Mouse (Mus musculus) T-cell, adult 2 months (primary cell): ENCODE results near the gene Elavl3.
"Not testable (repeated sequence)": the region's sequence is repeated elsewhere in the genome, so short reads cannot be mapped to it uniquely, and the experiment has no call there.

Experiments used
- DNase-seq: peaks from one replicate; pipeline ENCODE4 v3.0.0; 2022; ENCODE audit warnings: low spot score

Gene Elavl3

GRCm38 (mm10) chr9:22051958-22052254 is at the start of gene Elavl3:
Elavl3 (minus strand) TSS chr9:22052023.
- no peak for DNase-seq

DNA sequence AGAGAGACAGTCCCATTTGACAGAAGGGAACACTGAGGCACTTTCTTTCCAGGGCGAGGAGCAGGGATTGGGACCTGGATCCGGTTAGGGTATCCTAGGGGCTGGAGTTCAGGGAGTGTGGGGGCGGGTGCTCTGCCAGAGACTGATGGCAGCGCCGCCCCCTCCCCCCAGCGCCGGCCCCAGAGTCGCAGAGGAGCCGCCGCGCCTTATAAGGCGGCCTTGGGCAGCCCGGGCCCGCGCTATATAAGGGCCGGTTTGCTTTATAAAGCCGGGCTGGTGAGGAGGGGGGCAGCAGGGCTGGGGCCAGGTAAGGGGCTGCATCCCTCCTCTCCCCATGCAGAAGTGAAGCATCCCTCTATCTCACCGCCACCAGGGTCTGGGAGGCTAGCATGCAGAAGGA is 48.1 kb upstream of the Elavl3 start:
- no peak for DNase-seq

GRCm38 (mm10) chr9:22098993-22099696 is 47.3 kb upstream of the Elavl3 start, which contains the start of gene Cnn1:
Cnn1 (plus strand) TSS chr9:22099216.
- no peak for DNase-seq

DNA sequence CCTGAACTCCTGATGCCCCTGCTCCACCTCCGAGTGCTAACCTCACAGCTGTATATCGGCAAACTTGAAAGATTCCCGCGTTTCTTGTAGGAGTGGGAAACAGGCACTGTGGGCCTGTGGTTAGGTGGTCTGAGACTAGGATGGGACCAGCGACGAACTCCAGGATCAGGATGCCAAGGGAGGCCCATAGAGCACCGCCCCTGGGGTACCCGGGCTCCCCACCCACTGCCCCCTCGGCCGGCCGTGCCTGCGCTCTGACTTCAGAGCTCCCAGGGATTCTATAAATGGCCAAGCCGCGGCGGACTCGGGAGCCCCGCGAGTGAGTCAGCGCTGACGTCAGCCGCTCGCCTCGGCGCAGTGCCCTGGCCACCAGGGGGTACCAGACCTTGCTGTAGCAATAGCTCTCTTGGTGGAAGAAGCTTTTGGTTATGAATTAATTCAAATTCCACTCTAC is 44.1 kb upstream of the Elavl3 start:
- DNase-seq = peak; percentile 84

GRCm38 (mm10) chr9:22092746-22093145 is 40.9 kb upstream of the Elavl3 start:
- no peak for DNase-seq

DNA sequence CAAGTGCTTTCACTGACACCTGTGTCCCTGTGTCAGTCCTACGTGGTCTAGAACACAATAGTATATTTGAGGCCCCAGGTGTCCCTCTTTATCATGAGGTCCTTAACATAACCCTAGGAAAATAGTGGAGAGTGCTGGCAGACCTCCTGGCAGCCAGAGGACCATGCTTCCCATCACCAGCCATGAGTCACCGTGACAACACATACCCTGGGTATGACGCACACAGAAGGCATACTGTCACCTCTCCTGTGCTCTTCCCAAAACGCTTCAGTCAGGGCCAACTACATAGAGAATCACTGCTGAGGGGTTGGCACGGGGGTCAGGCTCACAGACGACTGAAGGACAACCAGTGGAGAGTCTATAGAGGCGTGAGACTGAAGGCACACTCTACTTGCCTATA is 38.2 kb upstream of the Elavl3 start:
- no peak for DNase-seq

GRCm38 (mm10) chr9:22089281-22089680 is 37.5 kb upstream of the Elavl3 start:
- no peak for DNase-seq

DNA sequence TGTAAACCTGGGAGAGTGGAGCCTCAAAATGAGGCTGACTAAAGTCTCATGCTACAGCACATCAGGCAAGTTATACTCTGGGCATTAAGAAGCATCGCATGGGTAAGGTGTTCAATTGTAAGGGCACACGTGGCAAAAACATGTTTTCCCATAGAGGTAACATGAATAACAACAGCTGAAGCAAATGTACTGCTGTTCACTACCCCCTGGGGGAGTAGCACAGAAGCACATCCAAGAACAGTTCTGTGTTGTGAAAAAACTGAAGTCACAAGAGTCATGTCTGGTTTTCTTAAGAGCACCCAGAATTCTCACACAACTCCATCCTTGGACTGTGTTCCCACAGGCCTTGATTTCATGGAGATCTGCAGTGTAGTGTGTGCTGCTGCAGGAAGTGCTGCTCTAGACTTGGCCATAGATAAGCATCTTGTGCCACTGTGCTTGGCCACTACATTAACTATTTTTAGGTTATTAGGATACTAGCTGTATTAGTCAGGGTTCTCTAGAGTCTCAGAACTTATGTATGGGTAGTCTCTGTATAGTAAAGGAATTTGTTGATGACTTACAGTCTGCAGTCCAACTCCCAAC is 35.3 kb upstream of the Elavl3 start:
- DNase-seq = no peak

DNA sequence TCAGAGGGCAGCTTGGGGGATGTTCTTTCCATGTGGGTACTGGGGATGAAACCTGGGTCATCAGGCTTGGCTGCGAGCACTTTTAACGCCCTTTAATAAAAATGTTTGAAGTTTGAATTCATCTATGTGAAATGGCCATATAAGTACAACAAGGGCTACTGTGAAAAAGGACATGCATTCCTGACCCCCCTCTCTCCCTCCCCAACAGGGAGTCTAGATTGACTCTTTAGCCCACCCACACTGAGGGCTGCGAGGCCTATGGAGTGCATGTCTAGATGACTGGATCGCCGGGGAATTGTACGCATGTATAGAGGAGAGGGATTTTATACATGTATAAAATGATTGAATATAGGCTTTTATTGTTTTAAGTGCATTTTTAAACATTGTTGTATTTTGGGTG is 34.2 kb upstream of the Elavl3 start:
- DNase-seq = no peak

DNA sequence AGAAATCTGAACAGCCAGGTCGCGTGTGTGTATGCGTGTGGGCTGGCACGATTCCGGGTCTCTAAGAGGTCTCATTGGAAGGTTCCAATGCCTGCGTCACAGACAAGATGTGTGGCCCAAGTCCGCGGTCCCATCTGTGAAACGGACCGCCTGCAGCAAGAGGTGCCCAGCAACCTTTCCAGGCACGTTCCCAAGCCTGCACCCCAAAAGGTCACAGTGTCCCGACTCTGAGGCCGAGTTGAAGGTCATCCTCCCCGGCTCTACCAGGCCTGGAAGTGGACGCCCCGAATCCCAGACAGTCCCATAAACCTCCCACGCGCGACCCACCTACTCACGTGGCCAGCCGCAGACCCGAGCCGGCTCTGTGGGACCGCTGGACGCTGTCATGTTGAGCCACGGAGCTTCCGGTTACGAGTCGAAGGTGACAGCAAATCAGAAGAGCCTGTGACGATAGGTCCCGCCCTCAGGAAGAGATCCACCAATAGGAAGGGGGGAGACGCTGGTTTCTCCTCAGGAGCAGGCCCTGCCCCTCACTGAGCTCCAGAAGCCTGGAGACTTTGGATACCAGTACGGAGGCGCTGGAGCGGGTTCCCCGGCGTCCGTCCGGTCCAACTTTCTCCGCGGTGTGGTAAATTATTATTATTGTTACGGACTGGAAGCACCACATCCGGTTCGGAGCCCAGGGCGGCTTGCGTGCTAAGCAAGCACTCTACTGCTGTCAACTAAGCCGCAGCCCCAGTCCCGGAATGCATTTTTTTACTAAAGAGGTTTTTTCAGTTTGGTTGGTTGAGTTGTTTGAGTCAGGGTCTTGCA is 33.4 kb upstream of the Elavl3 start, which contains the start of gene Ecsit:
TSS of gene Ecsit (minus strand) at position 417 of the 813 bp plus-strand sequence.
- peak; percentile 88 for DNase-seq

DNA sequence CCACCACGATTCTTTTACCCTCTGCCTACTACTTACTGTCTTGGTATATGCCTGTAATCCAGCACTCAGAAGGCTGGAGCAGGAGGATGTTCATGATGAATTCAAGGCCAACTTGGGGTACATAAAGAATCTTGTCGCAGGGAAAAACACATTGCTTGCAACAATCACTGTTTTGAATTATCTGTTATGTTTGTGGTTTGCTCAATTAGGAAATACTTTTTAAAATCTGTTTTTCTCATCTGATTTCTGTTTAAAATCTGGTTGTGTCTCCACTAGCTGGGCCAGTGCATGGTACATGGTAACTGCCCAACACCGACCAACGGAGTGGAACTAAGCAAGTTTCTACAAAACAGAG is 32.8 kb upstream of the Elavl3 start:
- DNase-seq = no peak

DNA sequence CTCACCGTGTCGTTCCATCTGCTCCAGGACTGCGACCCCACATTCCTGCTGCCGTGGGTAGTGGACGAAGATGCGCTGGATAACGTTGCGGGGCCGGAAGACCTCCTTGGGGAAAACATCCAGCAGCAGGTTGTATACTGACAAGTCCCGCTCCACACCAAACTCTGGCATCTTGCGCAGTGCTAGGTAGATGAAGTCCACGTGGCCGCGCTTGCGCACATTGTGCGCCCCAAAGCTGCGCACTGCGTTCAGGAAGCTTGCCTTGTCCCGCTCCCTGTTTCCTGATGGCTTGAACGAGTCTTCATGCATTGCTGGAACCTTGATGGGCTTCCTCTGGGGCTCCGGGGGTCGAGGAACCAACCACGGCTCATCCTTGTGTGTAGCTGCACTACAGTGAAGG is 24.4 kb upstream of the Elavl3 start:
- DNase-seq = no peak

GRCm38 (mm10) chr9:22075778-22076177 is 24.0 kb upstream of the Elavl3 start:
- DNase-seq = not testable (repeated sequence)

GRCm38 (mm10) chr9:22072276-22072675 is 20.5 kb upstream of the Elavl3 start:
- DNase-seq = no peak

GRCm38 (mm10) chr9:22070791-22071573 is 19.2 kb upstream of the Elavl3 start, which contains the start of the genes Gm49318 and Zfp653:
Gm49318 (minus strand) TSS chr9:22071259.
Zfp653 (minus strand) TSS chr9:22071376.
- peak; percentile 95 for DNase-seq

- DNase-seq = no peak
Measured at GRCm38 (mm10) chr9:22069881-22070553, 18.2 kb upstream of the Elavl3 start.

- DNase-seq = no peak
Measured at GRCm38 (mm10) chr9:22067195-22067594, 15.4 kb upstream of the Elavl3 start.

DNA sequence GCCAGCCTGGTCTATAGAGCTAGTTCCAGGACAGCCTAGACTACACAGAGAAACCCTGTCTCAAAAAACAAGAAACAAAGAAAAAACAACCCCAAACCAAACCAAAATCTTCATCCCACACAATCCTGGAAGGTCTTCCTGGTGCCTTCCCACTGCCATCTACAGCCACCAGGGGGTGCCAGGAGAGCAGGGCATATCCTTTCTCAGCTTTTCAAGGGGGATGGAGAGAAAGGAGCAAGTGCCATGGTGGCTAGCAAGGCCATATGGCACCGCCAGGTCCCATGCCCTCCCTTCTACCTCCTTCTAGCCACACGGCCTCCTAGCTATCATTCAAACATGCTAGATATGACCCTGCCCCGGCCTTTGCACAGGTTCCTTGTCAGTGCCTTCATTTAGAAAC is 14.6 kb upstream of the Elavl3 start:
- peak; percentile 52 for DNase-seq

GRCm38 (mm10) chr9:22065642-22066041 is 13.8 kb upstream of the Elavl3 start:
- DNase-seq = no peak

- no peak for DNase-seq
Measured at GRCm38 (mm10) chr9:22064341-22064740, 12.5 kb upstream of the Elavl3 start.

- DNase-seq = no peak
Measured at GRCm38 (mm10) chr9:22061339-22061738, 9.5 kb upstream of the Elavl3 start.

DNA sequence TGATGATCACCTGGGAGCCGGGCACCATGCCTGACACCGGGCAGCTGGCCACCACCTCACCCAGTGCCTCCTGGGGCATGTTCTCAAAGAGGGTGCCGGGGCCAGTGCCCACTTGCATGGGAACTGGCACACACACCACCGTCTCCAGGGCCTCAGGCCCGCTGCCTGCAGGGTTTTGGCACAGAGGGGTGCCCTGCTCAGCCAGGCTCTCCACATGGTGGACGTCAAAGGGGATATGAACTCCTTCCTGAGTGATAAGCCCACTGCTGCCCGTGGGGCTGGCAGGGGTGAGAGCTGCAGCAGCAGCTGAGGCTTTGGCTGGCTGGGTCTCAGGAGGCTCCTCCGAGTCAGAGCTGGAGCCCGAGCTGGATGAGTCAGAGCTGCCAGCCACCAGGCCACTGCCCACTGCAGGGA is 6.2 kb upstream of the Elavl3 start:
- no peak for DNase-seq
